In genomic region chr11:84129799-84130185, GRCm38 (mm10) we compare ENCODE assay signal across 10 mouse cellular contexts. TPM values are rescaled to one million over a fixed set of nuclear protein-coding genes. Genes with fewer than 3 reads are reported as not detected.
A peak's percentile ranks its signal among the peaks of the same experiment; 100 is the strongest.
DNase-seq lines count a peak whose midpoint lies in the region; ATAC-seq and TF ChIP-seq lines count a peak whose summit lies in the region.
"Had no signal": no experiment of that assay in that cellular context is flagged by ENCODE, and none has a peak within 500 bp of the region (broad histone marks: within the 10 kb centered on the region; RNA-seq: fewer than 3 reads in every experiment).

No protein-coding gene starts in this region.

- intact Hi-C loops in heart, postnatal 10 days (cut with DNase I), result loop anchor here (5.0 kb wide), 2 partner anchors 48 to 62 kb away; partner anchors contain the start of gene Dusp14
- intact Hi-C loops in gastrocnemius, postnatal 36 days (cut with DNase I), result no loop called here

- WGBS in heart, embryonic 13.5 days, result 6% methylated on average over 11 of the region's 11 CpGs
- 4% methylated on average over 11 of the region's 11 CpGs for WGBS in heart, postnatal 0 days
- WGBS in midbrain, embryonic 10.5 days, result 5% methylated on average over 11 of the region's 11 CpGs

- TF ChIP-seq EP300 in heart, postnatal 0 days (IDR thresholded peaks at IDR 0.05; ENCODE audit: low read depth), result no peak

- H3K27me3 ChIP-seq in heart, embryonic 13.5 days (replicated peaks), result no peaks in the 10 kb centered on the region
- H3K27me3 ChIP-seq in G1E (ENCODE audit: insufficient read depth, low read length), result peaks cover 17% of the 10 kb centered on the region
- no peaks in the 10 kb centered on the region for H3K27me3 ChIP-seq in heart, postnatal 0 days (ENCODE audit: control insufficient read depth, insufficient read depth, low read length)
- H3K27me3 ChIP-seq in midbrain, embryonic 10.5 days (ENCODE audit: low read depth, poor library complexity, severe bottlenecking), result no peaks in the 10 kb centered on the region
- H3K27me3 ChIP-seq: Patski had no signal

- H3K9me3 ChIP-seq in heart, embryonic 13.5 days, result no peaks in the 10 kb centered on the region
- no peaks in the 10 kb centered on the region for H3K9me3 ChIP-seq in G1E (replicated peaks)
- no peaks in the 10 kb centered on the region for H3K9me3 ChIP-seq in heart, postnatal 0 days (replicated peaks; ENCODE audit: control insufficient read depth, low read length)
- H3K9me3 ChIP-seq in midbrain, embryonic 10.5 days (replicated peaks), result no peaks in the 10 kb centered on the region

- ATAC-seq in heart, embryonic 13.5 days (ENCODE audit: extremely low read depth, insufficient number of reproducible peaks, low FRiP score, low TSS enrichment), result no peak
- ATAC-seq in G1E (ENCODE audit: extremely low read depth, insufficient number of reproducible peaks, low FRiP score, poor library complexity, severe bottlenecking), result no peak
- no peak for ATAC-seq in heart, postnatal 0 days (ENCODE audit: insufficient read depth, low read depth)

- TF ChIP-seq CTCF in G1E (IDR thresholded peaks at IDR 0.05; ENCODE audit: low read depth, low read length), result no peak
- no peak for TF ChIP-seq CTCF in heart, postnatal 0 days (IDR thresholded peaks at IDR 0.05; ENCODE audit: low read depth)

- no peak overlapping the region for H3K27ac ChIP-seq in heart, embryonic 13.5 days (replicated peaks)
- H3K27ac ChIP-seq in heart, postnatal 0 days (ENCODE audit: low read depth), result no peak overlapping the region
- peak overlapping the region; percentile 95 for H3K27ac ChIP-seq in midbrain, embryonic 10.5 days (replicated peaks)

- DNase-seq in heart, postnatal 10 days, result no peak
- DNase-seq in G1E (ENCODE audit: low spot score), result peak; percentile 3
- no peak for DNase-seq in heart, postnatal 0 days (ENCODE audit: low spot score)
- DNase-seq in midbrain, embryonic 10.5 days (ENCODE audit: low spot score), result no peak
- no peak for DNase-seq in layer of hippocampus, adult 8-10 months (ENCODE audit: low spot score in 2 of 2)
- no peak for DNase-seq in gastrocnemius, postnatal 36 days
- DNase-seq in cerebellum, adult 11-12 months, result no peak

- peaks cover 13% of the 10 kb centered on the region for H3K4me1 ChIP-seq in heart, embryonic 13.5 days
- H3K4me1 ChIP-seq in G1E (ENCODE audit: insufficient read depth, low read depth, low read length), result peaks cover 18% of the 10 kb centered on the region
- no peaks in the 10 kb centered on the region for H3K4me1 ChIP-seq in heart, postnatal 0 days (ENCODE audit: control insufficient read depth, insufficient read depth)
- peaks cover 17% of the 10 kb centered on the region for H3K4me1 ChIP-seq in midbrain, embryonic 10.5 days

- peak overlapping the region; percentile 82 for H3K4me3 ChIP-seq in heart, embryonic 13.5 days
- H3K4me3 ChIP-seq in G1E (ENCODE audit: low read depth, low read length), result peak overlapping the region; percentile 94
- H3K4me3 ChIP-seq in heart, postnatal 0 days (ENCODE audit: low read depth, low read length), result peak overlapping the region; percentile 98
- peak overlapping the region; percentile 87 for H3K4me3 ChIP-seq in midbrain, embryonic 10.5 days

- peak overlapping the region; percentile 89 for H3K4me2 ChIP-seq in heart, embryonic 13.5 days
- peak overlapping the region; percentile 85 for H3K4me2 ChIP-seq in heart, postnatal 0 days (ENCODE audit: low read depth, low read length)

- H3K9ac ChIP-seq in heart, embryonic 13.5 days, result peak overlapping the region; percentile 87
- peak overlapping the region; percentile 85 for H3K9ac ChIP-seq in heart, postnatal 0 days (replicated peaks; ENCODE audit: low read depth, low read length)

- peaks cover 23% of the 10 kb centered on the region for H3K36me3 ChIP-seq in heart, embryonic 13.5 days
- H3K36me3 ChIP-seq in G1E (replicated peaks), result peaks cover 26% of the 10 kb centered on the region
- H3K36me3 ChIP-seq in heart, postnatal 0 days (replicated peaks; ENCODE audit: control insufficient read depth, insufficient read depth, low read length), result peaks cover 23% of the 10 kb centered on the region
- H3K36me3 ChIP-seq in midbrain, embryonic 10.5 days, result peaks cover 29% of the 10 kb centered on the region

RNA-seq across cellular contexts. Expression of gene Acaca, which starts 0.3 kb away (rescaled TPM):
- polyA plus RNA-seq in heart, embryonic 13.5 days (2015; fragmentation: Nextera tagmentation; extraction: Ambion mirVana), result 6.6 and 6.7 TPM in 2 replicates
- 10 to 100 TPM; 15.6 to 16.6 TPM for total RNA-seq in heart, postnatal 10 days (2021)
- total RNA-seq in G1E (2014; fragmentation: Nextera tagmentation), result 37.1 and 37.2 TPM in 2 replicates
- 38.0 and 45.3 TPM in 2 replicates for total RNA-seq in G1E (2017)
- 15.4 and 19.3 TPM in 2 replicates for polyA plus RNA-seq in G1E (2012)
- total RNA-seq in heart, postnatal 0 days (2014; rRNA removed; ENCODE audit: low replicate concordance), result 11.5 and 24.4 TPM in 2 replicates
- 2.5 and 3.0 TPM in 2 replicates for polyA plus RNA-seq in heart, postnatal 0 days (2015; fragmentation: Nextera tagmentation; extraction: Ambion mirVana)
- 18.9 and 25.9 TPM in 2 replicates for polyA plus RNA-seq in midbrain, embryonic 10.5 days (2016; fragmentation: Nextera tagmentation; extraction: Ambion mirVana)
- total RNA-seq in layer of hippocampus, adult 8-10 months (2022), result 10 to 100 TPM; 80.6 to 87.2 (median 84.2) TPM
- 10 to 100 TPM; 10.1 to 15.5 TPM for total RNA-seq in gastrocnemius, postnatal 36 days (2021)

RNA-seq across cellular contexts. Expression of gene Tada2a, which starts 0.4 kb away (rescaled TPM):
- polyA plus RNA-seq in heart, embryonic 13.5 days (2015; fragmentation: Nextera tagmentation; extraction: Ambion mirVana), result 19.9 and 20.4 TPM in 2 replicates
- 1 to 10 TPM; 8.4 to 8.8 TPM for total RNA-seq in heart, postnatal 10 days (2021)
- total RNA-seq in G1E (2014; fragmentation: Nextera tagmentation), result 18.3 and 18.7 TPM in 2 replicates
- total RNA-seq in G1E (2017), result 18.5 and 19.9 TPM in 2 replicates
- polyA plus RNA-seq in G1E (2012), result 1.9 and 2.0 TPM in 2 replicates
- 2.2 and 4.3 TPM in 2 replicates for total RNA-seq in heart, postnatal 0 days (2014; rRNA removed; ENCODE audit: low replicate concordance)
- polyA plus RNA-seq in heart, postnatal 0 days (2015; fragmentation: Nextera tagmentation; extraction: Ambion mirVana), result 10.3 and 10.4 TPM in 2 replicates
- polyA plus RNA-seq in midbrain, embryonic 10.5 days (2016; fragmentation: Nextera tagmentation; extraction: Ambion mirVana), result 36.4 and 37.8 TPM in 2 replicates
- 10 to 100 TPM; 33.5 to 37.2 (median 36.7) TPM for total RNA-seq in layer of hippocampus, adult 8-10 months (2022)
- total RNA-seq in gastrocnemius, postnatal 36 days (2021), result 1 to 10 TPM; 8.6 to 9.4 TPM

RNA-seq across cellular contexts. Expression of gene Gm11437, which starts 37.5 kb away (rescaled TPM):
- not detected in 2 replicates for polyA plus RNA-seq in heart, embryonic 13.5 days (2015; fragmentation: Nextera tagmentation; extraction: Ambion mirVana)
- total RNA-seq in heart, postnatal 10 days (2021), result not detected
- total RNA-seq in G1E (2014; fragmentation: Nextera tagmentation), result not detected in 2 replicates
- not detected in 2 replicates for total RNA-seq in G1E (2017)
- polyA plus RNA-seq in G1E (2012), result not detected in 2 replicates
- not detected in 2 replicates for total RNA-seq in heart, postnatal 0 days (2014; rRNA removed; ENCODE audit: low replicate concordance)
- not detected in 2 replicates for polyA plus RNA-seq in heart, postnatal 0 days (2015; fragmentation: Nextera tagmentation; extraction: Ambion mirVana)
- not detected in 2 replicates for polyA plus RNA-seq in midbrain, embryonic 10.5 days (2016; fragmentation: Nextera tagmentation; extraction: Ambion mirVana)
- total RNA-seq in layer of hippocampus, adult 8-10 months (2022), result not detected
- total RNA-seq in gastrocnemius, postnatal 36 days (2021), result not detected
- total RNA-seq: gastrocnemius, postnatal 25 days had no signal
- polyA plus RNA-seq: Patski had no signal
